Mouse (Mus musculus) 416B (cell line): ENCODE data around the gene Mdm4.
A peak's percentile ranks its signal among the peaks of the same experiment; 100 is the strongest.
"Not testable (repeated sequence)": the region's sequence is repeated elsewhere in the genome, so short reads cannot be mapped to it uniquely, and the experiment has no call there.

Experiments used
- DNase-seq: peaks from one replicate; pipeline ENCODE4 v3.0.0; 2011; ENCODE audit warnings: low read depth

The Mdm4 gene

GRCm38 (mm10) chr1:133053034-133053433 lies 22.7 kb upstream of the Mdm4 start:
- DNase-seq, result no peak

- DNase-seq, result peak; percentile 44
Observed at GRCm38 (mm10) chr1:133051829-133052228, 21.5 kb upstream of the Mdm4 start.

- DNase-seq, result peak; percentile 40
Observed at GRCm38 (mm10) chr1:133050001-133050431, 19.7 kb upstream of the Mdm4 start.

GRCm38 (mm10) chr1:133048690-133049089 lies 18.3 kb upstream of the Mdm4 start:
- DNase-seq, result no peak

GRCm38 (mm10) chr1:133047575-133047974 lies 17.2 kb upstream of the Mdm4 start:
- no peak for DNase-seq

- DNase-seq, result peak; percentile 70
Observed at GRCm38 (mm10) chr1:133046441-133046931, 16.1 kb upstream of the Mdm4 start.

- peak; percentile 64 for DNase-seq
Observed at GRCm38 (mm10) chr1:133045861-133046440, 15.6 kb upstream of the Mdm4 start.

GRCm38 (mm10) chr1:133045011-133045860 lies 14.9 kb upstream of the Mdm4 start, which contains the start of gene Pik3c2b:
TSS of gene Pik3c2b (plus strand) at chr1:133045667.
- DNase-seq, result peak; percentile 51

- peak; percentile 91 for DNase-seq
Observed at GRCm38 (mm10) chr1:133039505-133039949, 9.2 kb upstream of the Mdm4 start.

GRCm38 (mm10) chr1:133034682-133035081 lies 4.3 kb upstream of the Mdm4 start:
- DNase-seq, result not testable (repeated sequence)

- DNase-seq, result peak; percentile 39
Observed at GRCm38 (mm10) chr1:133034091-133034460, 3.7 kb upstream of the Mdm4 start.

GRCm38 (mm10) chr1:133033316-133034090 lies 3.1 kb upstream of the Mdm4 start:
- peak; percentile 42 for DNase-seq

GRCm38 (mm10) chr1:133032981-133033315 lies 2.6 kb upstream of the Mdm4 start:
- DNase-seq, result no peak

GRCm38 (mm10) chr1:133029744-133030143 lies 617 bp downstream of the Mdm4 start:
- DNase-seq, result peak; percentile 94

GRCm38 (mm10) chr1:133027980-133028379 lies 2.4 kb downstream of the Mdm4 start:
- DNase-seq, result no peak

- no peak for DNase-seq
Observed at GRCm38 (mm10) chr1:133027126-133027525, 3.2 kb downstream of the Mdm4 start.

GRCm38 (mm10) chr1:133025796-133026190 lies 4.6 kb downstream of the Mdm4 start:
- DNase-seq, result not testable (repeated sequence)

GRCm38 (mm10) chr1:133025051-133025795 lies 5.1 kb downstream of the Mdm4 start:
- DNase-seq, result peak; percentile 98

- DNase-seq, result peak; percentile 26
Observed at GRCm38 (mm10) chr1:133024426-133024825, 5.9 kb downstream of the Mdm4 start.

GRCm38 (mm10) chr1:133023723-133024122 lies 6.6 kb downstream of the Mdm4 start:
- not testable (repeated sequence) for DNase-seq

- DNase-seq, result not testable (repeated sequence)
Observed at GRCm38 (mm10) chr1:133021971-133022370, 8.4 kb downstream of the Mdm4 start.

- peak; percentile 26 for DNase-seq
Observed at GRCm38 (mm10) chr1:133021391-133021790, 9.0 kb downstream of the Mdm4 start.
